Mouse (Mus musculus) splenic B cell, adult 2 months (primary cell): ENCODE measurements at regions not wholly inside any gene's neighbourhood (a gene's known extent, or its start where the extent isn't known, plus 50 kb on each side); places are given as distances from the start of the nearest gene placed in this dataset.
A peak's percentile ranks its signal among the peaks of the same experiment; 100 is the strongest.

Experiments used
- DNase-seq: peaks from one replicate; pipeline ENCODE4 v3.0.0-alpha.2; 2011; ENCODE audit warnings: low read depth, low spot score
- H3K27me3 ChIP-seq: 2 replicates; pipeline ENCODE4 v1.6.1; 2012; ENCODE audit warnings: mild to moderate bottlenecking, low read length, moderate library complexity, mixed read lengths; ENCODE audit not compliant: control insufficient read depth, poor library complexity, insufficient read depth, severe bottlenecking
- H3K36me3 ChIP-seq: 2 replicates; pipeline ENCODE4 v1.6.1; 2012; ENCODE audit warnings: mild to moderate bottlenecking, low read length, moderate library complexity, mixed read lengths; ENCODE audit not compliant: control insufficient read depth, poor library complexity, insufficient read depth, severe bottlenecking

DNA sequence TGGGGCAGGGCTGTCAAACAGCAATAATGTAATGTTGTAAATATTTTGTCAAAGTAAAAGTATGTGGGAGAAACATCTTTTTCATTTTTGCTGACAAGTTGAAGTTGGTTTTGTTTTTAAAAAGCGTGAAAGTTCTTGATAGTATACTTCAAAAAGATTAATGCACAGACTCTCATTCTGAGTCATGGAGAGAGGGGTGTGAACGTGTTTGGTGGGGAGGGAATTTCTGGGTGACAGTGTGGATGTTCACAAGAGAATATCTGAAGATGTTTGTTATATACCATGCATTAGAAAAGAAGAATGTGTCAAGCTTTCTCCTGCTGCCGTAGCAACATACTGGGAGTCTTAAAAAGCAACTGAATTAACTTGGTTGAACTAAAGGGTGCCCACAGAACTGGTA, 57.0 kb downstream of the Rps29 start:
- Histone ChIP-seq H3K36me3 (no peaks in the 10 kb centered on the region), H3K27me3 (no peaks in the 10 kb centered on the region)
- DNase-seq: no peak

DNA sequence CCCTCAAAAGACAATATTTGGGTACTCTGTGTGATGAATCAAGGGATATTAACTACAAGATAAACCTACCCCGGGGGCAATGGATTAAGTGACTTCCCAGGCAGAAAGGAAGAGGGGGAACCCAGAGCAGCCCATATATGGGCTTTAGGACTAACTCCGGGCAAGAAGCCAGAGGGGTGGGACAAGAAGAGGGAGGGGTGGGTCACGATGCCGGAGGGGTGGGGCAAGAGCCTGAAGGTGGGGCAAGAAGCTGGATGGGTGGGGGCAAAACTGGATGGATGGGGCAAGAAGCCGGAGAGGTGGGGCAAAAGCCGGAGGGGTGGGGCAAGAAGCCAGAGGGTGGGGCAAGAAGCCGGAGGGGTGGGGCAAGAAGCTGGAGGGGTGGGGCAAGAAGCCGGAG, 64.1 kb downstream of the Rps29 start:
- Histone ChIP-seq H3K27me3 (no peaks in the 10 kb centered on the region), H3K36me3 (no peaks in the 10 kb centered on the region)
- DNase-seq: no peak

DNA sequence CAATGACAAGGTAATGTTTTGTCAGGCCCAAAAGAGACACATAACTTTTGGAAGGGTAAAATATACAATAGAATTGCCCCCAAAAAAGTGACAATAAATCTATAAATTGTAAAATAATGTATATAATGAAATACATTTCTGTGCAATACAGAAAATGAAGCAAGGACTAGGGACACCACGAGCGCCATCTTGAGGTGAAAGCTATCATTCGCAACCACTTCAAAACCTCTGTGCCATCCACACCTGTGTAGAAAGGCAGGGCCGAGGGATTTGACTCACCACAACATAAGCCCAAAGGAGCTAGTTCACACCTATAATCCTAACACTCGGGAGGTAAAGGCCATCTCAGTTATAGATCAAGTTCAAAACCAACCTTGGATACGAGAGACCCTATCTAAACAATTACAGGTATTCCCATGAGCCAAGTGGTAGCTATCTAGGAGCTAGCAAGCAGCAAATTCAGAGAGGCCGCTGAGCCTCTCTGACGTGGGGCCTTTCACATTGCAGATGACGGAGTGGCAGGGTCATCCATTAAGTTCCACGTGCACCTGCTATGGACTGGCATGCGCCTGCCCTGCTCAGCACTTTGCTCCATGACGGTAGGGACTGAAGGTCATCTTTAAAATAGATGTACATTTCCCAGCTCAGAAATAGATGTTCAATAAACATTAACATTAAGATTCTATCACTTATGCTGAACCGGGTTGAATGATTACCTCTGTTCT, 65.8 kb downstream of the Rps29 start:
- DNase-seq: peak; percentile 4
- Histone ChIP-seq H3K27me3 (no peaks in the 10 kb centered on the region), H3K36me3 (no peaks in the 10 kb centered on the region)

DNA sequence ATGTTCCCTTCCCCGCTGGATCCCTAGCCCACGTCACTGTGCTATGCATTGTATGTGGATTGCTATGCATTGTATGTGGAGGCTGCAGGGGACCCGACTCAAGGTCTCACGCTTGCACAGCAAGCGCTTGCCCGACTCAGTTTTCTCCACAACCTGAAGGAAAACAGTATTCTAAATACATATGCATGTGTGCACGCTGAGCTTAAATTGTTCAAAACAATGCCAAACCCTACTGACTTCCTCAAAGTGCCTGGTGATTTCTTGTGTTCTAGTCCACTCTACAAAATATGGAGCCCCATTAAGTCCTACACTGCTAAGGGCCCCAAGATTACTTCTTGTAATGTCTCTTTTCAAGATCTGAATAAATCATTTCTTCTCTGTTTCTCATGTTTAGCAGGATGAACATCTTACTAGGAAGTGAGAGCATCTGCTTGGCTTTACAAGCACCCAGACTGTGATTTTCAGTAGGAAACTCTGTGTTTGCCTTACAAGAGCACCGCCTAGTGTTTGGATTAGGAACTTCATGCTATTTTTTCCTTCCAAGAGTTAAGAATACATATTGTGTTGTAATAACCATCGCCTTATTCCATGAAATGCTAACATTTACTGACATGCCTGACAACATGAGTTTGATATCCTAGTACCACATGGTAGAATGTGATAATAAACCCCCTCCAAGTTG, 70.9 kb downstream of the Rps29 start:
- no peaks in the 10 kb centered on the region for H3K36me3 ChIP-seq
- DNase-seq: peak; percentile 38
- H3K27me3 ChIP-seq: no peaks in the 10 kb centered on the region

DNA sequence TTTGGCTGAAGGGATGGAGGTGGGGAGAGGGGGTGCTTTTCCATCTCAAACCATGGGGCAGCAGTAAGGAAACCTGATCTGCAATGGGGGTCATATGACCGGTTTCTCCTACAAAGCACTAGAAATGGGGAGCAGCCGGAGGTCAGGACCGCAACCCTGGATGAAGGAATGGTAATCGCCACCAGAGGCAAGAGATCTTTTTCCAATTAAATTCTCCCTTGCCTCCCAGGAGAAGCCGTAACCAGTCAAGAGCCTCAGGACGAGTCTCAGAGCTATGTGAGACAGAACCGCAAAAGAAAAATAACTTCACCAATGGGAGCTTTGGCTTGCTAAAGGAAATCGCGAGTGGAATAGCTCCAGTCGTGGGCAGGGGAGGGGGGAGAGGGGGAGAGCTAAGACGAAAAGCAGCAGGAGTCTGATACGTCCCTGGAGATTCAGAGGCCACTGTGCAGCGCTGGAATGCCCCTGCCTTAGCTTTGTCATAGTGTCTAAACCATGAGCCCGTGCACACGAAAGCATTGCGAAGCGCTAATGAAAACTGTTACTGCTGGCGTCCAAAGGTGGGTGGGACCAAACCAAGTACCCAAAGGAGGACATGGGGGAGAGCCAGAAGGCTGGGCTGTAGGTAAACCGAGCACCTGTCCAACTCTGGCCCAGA, 73.3 kb downstream of the Rps29 start:
- no peak for DNase-seq
- H3K36me3 ChIP-seq: no peaks in the 10 kb centered on the region

DNA sequence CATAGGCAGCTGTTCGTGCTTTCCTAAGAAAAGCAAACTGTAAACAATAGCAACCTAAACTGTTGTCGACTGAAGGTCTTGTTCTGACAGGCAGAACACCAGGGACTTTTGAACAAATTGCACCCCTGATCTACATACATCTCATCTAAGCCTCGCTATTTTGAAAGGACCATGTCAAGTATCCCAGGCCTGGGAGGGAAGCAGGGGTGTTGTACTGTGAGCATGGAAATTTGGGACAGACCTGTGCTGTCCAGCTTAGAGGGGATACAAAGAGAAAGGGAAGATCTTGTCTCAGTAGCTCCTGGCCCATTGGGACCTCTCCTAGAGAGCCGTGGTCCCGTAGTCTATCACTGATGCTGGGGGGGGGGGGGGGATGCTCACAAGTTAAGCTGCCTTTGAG, 74.3 kb downstream of the Rps29 start:
- H3K27me3 ChIP-seq: no peaks in the 10 kb centered on the region
- DNase-seq: no peak
- H3K36me3 ChIP-seq: no peaks in the 10 kb centered on the region

More for the DNA sequence above, 73.3 kb downstream of the Rps29 start:
- H3K27me3 ChIP-seq: no peaks in the 10 kb centered on the region

DNA sequence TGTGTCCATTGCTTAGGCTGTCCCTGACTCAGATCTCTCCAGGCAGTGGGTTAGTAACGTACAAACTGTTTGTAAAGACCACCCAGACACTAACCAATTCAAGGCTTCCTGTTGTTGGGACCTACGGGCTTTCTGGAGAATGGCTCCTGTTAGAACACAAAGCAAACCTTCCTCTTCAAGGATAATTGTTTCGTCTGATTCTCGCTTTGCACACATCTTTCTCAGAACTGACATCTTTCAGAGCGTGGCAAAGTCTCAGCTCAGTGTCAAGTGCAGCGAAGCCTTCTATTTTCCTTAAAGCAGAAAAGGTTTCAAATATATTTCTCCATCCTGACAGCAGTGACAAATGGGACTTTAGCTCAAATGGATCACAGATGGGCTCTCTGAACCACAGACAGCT, 76.9 kb downstream of the Rps29 start:
- Histone ChIP-seq H3K36me3 (no peaks in the 10 kb centered on the region), H3K27me3 (no peaks in the 10 kb centered on the region)
- DNase-seq: no peak

DNA sequence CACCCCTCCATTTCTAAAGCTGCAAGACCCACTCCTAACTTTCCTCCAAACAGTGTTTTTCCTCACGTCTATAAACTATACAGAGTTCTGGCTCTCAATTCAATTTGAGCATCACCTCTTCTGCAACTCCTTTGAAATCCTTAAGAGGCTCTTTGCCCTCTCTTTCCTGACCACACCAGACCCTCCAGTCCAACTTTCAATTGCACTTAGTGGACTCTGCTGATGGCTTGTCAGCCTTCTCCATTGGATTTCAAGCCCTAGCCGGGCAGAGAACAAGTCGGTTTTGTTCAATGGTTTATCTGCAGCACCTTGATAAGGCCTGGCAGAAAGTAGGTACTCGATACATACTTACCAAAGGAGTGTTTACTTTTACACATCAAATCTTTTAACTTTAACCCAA, 119.4 kb downstream of the Rps29 start:
- Histone ChIP-seq H3K27me3 (peaks cover 2% of the 10 kb centered on the region; the same call in 1 of the 2 replicates), H3K36me3 (no peaks in the 10 kb centered on the region)
- DNase-seq: no peak

DNA sequence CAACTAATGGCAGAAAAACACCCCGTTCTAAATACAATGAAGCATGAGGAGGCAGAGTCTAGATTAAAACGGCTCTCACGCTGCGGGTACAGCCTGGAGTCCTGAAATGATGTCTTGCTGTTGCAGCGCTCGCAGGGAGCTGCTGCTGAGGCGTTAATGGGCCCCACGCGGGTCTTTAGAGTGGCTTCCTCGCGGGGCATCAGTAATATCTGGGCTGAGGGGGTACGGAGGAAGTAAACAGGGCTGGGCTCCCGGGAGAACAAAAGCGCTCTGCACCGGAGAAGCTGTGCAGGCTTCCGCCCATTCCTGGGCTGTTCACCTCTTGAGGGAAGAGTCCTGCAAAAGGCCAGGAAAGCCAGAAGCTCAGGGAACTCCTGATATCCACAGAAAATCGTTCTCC, 135.4 kb downstream of the Rps29 start:
- DNase-seq: no peak
- Histone ChIP-seq H3K27me3 (no peaks in the 10 kb centered on the region), H3K36me3 (no peaks in the 10 kb centered on the region)

DNA sequence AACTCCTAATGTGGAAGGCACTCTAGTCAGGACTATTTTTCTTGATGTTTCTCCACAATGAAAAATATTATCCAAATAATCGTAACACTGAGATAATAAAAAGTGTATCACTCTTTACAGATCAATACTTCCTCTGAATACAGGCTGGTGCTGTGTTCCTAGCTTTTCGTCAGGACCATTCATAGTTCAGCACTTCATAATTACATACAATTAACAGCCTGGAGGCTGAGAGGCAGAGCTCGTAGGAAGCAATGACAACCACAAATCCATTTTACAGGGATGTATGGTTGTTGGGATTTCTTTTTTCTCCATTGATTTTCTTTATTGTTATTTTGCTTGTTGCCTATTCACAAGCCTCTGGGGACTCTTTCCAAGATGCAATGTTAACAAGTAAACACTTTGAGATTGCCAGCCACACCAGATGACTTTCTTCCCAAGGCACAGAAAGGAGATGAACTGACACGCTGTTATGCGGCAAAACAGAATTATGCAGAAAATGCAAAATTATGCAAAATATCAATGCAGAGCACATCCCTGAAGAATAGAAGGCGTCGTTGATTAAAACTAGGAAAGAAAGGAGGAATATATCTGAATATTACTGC, 142.2 kb downstream of the Rps29 start:
- no peaks in the 10 kb centered on the region for H3K36me3 ChIP-seq
- DNase-seq: no peak
- H3K27me3 ChIP-seq: no peaks in the 10 kb centered on the region

DNA sequence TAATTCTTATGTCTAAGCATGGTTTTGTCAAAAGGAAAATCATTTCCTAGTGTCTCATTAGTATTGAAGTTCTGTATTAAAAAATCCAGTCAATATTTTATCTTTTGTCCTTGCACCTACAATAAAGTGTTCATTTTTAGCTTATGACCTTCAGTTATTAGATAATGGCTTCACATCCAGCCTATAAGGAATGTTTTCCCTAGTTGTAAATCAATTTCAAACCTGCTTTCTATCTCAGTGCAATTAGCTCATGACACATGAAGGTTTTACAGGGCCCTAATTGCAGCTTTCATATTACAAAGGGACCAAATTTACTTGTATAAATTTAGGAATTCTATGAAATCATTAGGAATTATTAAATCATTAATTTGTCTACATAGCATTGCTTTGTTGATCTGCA, 153.8 kb downstream of the Rps29 start:
- Histone ChIP-seq H3K36me3 (no peaks in the 10 kb centered on the region), H3K27me3 (no peaks in the 10 kb centered on the region)
- DNase-seq: no peak

DNA sequence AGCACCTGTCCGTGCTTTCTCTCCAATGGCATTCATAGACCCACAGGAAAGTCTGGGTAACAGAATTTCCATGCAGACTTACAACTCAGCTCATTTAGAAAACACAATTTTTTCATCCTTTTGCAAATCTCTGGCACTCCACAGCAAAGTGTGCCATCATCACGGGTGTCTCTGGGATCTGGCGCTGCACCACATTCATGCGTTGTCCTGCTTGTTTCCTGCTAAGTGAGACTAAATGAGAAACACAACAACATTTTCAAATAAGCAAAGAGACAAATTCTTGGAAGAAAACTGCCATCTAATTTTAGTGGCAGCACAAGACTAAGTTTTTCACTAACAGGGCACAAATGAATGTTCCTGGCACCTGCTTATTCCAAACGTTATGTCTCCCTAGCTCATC, 156.9 kb downstream of the Rps29 start:
- DNase-seq: no peak
- Histone ChIP-seq H3K36me3 (no peaks in the 10 kb centered on the region), H3K27me3 (no peaks in the 10 kb centered on the region)

DNA sequence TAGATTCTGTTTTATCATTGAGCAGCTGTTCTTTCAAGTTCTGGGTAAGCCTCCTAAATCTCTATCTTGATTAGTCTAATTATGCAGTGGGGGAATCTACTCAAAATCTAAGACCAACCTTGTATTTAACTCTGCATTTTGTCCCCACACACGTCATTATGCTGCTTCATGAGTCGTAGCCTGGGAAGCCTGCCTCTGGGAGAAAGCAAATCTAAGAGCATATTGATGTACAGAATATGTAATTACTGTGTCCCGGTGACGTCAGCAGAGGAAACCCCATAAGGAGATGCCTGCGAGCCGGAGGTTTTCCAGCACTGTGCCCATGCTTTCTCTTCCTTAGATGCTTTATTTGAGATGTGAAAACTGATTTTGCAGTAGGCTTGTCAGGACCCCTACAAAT, 161.7 kb downstream of the Rps29 start:
- no peaks in the 10 kb centered on the region for H3K36me3 ChIP-seq
- H3K27me3 ChIP-seq: no peaks in the 10 kb centered on the region
- DNase-seq: no peak

DNA sequence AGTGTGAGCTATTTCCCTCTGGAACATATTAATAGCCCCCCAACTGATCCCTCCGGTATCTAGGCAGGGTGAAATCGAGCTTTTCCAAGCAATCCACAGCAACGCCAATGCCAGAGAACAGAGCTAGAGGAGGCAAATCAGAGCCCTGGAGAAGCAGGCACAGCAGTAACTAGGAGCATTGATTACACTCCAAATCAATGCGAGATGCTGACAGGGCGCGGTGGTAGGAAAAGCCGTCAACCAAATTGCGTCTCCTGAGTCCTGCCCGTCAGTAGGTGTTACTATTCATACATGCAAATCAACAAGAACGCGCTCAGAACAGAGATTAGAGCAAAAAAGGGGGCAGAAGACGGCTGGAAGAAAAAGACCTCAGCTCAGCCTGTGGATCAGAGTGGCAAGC, 162.2 kb downstream of the Rps29 start:
- Histone ChIP-seq H3K36me3 (no peaks in the 10 kb centered on the region), H3K27me3 (no peaks in the 10 kb centered on the region)
- DNase-seq: no peak

DNA sequence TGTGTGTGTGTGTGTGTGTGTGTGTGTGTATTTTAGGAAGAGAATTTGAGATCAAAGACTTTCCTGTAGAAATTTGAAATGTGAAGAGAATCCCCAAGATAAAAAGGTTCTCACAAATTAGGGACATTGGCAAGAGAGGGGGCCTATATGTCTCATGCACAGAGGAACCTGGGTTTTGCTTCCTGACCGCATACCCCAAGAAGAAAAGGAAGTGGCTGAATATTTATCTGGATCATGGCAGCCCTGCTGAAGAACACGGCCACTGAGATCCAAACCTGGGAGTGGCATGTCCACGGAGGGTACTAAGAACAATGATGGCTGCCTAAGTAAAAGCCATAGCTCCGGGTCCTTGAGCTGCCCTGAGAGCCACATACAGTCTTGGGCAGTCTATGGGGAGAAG, 178.3 kb downstream of the Rps29 start:
- H3K27me3 ChIP-seq: no peaks in the 10 kb centered on the region
- DNase-seq: no peak
- no peaks in the 10 kb centered on the region for H3K36me3 ChIP-seq
